In genomic region chr16:91767165-91767701, GRCm38 (mm10) we compare ENCODE assay signal across 9 mouse cellular contexts. TPM values are rescaled to one million over a fixed set of nuclear protein-coding genes. Genes with fewer than 3 reads are reported as not detected.
DNase-seq lines count a peak whose midpoint lies in the region; TF ChIP-seq lines count a peak whose summit lies in the region.
"Had no signal": no experiment of that assay in that cellular context is flagged by ENCODE, and none has a peak within 500 bp of the region (broad histone marks: within the 10 kb centered on the region; RNA-seq: fewer than 3 reads in every experiment).

No protein-coding gene starts in this region.

- H3K36me3 ChIP-seq in kidney, adult 2 months (ENCODE audit: control insufficient read depth, insufficient read depth, low read length): no peaks in the 10 kb centered on the region
- H3K36me3 ChIP-seq in C2C12 (ENCODE audit: control insufficient read depth, insufficient read depth): no peaks in the 10 kb centered on the region
- peaks cover 3% of the 10 kb centered on the region; the same call in 1 of the 2 replicates for H3K36me3 ChIP-seq in hindbrain, embryonic 10.5 days

- 58% methylated on average over 11 of the region's 11 CpGs for WGBS in kidney, adult 2 months
- WGBS in hindbrain, embryonic 10.5 days: 90% methylated on average over 11 of the region's 11 CpGs

- no peak for TF ChIP-seq POLR2A in kidney, adult 2 months (IDR thresholded peaks at IDR 0.05; ENCODE audit: low read depth, low read length)

- peaks cover 65% of the 10 kb centered on the region for H3K79me2 ChIP-seq in C2C12 (ENCODE audit: control insufficient read depth, insufficient read depth)

- no peak overlapping the region for H3ac ChIP-seq in C2C12 (ENCODE audit: control insufficient read depth, insufficient read length, low read depth)

- no peaks in the 10 kb centered on the region for H3K27me3 ChIP-seq in kidney, adult 2 months (replicated peaks; ENCODE audit: control insufficient read depth, insufficient read depth, low read length)
- no peaks in the 10 kb centered on the region for H3K27me3 ChIP-seq in C2C12 (ENCODE audit: control insufficient read depth, insufficient read depth, insufficient read length)
- no peaks in the 10 kb centered on the region for H3K27me3 ChIP-seq in hindbrain, embryonic 10.5 days (ENCODE audit: insufficient read depth, poor library complexity, severe bottlenecking)
- H3K27me3 ChIP-seq: limb, embryonic 12.5 days had no signal

- no peaks in the 10 kb centered on the region for H3K9me3 ChIP-seq in hindbrain, embryonic 10.5 days
- H3K9me3 ChIP-seq: limb, embryonic 12.5 days had no signal

- peak; percentile 77 for DNase-seq in kidney, adult 2 months
- no peak for DNase-seq in kidney, postnatal 4 days
- DNase-seq in cerebellum, adult 11 months: peak; percentile 76
- peak; percentile 68 for DNase-seq in heart, adult 8-10 months (ENCODE audit: low spot score)
- no peak for DNase-seq in ovary, postnatal 14 days (ENCODE audit: low spot score)
- no peak for DNase-seq in hindbrain, embryonic 10.5 days (ENCODE audit: low spot score)
- DNase-seq in urinary bladder, postnatal 25 days (ENCODE audit: low spot score): no peak

- H3K79me3 ChIP-seq in C2C12 (ENCODE audit: low read depth): peaks cover 14% of the 10 kb centered on the region

- no peaks in the 10 kb centered on the region; the same call in 1 of the 2 replicates for H3K4me1 ChIP-seq in kidney, adult 2 months (ENCODE audit: control insufficient read depth, insufficient read depth, low read length)
- H3K4me1 ChIP-seq in hindbrain, embryonic 10.5 days (replicated peaks): peaks cover 85% of the 10 kb centered on the region

- no peak overlapping the region for H3K4me3 ChIP-seq in kidney, adult 2 months (ENCODE audit: insufficient read depth, low read depth, low read length)
- no peak overlapping the region for H3K4me3 ChIP-seq in C2C12 (ENCODE audit: insufficient read depth, poor library complexity, severe bottlenecking)
- no peak overlapping the region for H3K4me3 ChIP-seq in hindbrain, embryonic 10.5 days
- H3K4me3 ChIP-seq: limb, embryonic 12.5 days had no signal

- TF ChIP-seq CTCF in kidney, adult 2 months (conservative IDR thresholded peaks at IDR 0.05; ENCODE audit: insufficient read depth, insufficient read length, low read depth, low read length): no peak
- TF ChIP-seq CTCF in C2C12 (IDR thresholded peaks at IDR 0.05; ENCODE audit: control insufficient read depth, insufficient read depth, insufficient read length): no peak

- no peak overlapping the region for H3K27ac ChIP-seq in kidney, adult 2 months (ENCODE audit: insufficient read depth, low read depth, low read length)
- H3K27ac ChIP-seq in hindbrain, embryonic 10.5 days: no peak overlapping the region
- H3K27ac ChIP-seq: limb, embryonic 12.5 days had no signal

TF ChIP-seq in C2C12, 6 proteins besides CTCF, POLR2A, EP300 and RAD21:
- TF ChIP-seq USF1 (IDR thresholded peaks at IDR 0.05; ENCODE audit: low read depth): no peak
- peak; percentile 78 for TF ChIP-seq CEBPB (IDR thresholded peaks at IDR 0.05; ENCODE audit: low read depth)
- peak; percentile 0 for TF ChIP-seq MYOD1 (IDR thresholded peaks at IDR 0.05; ENCODE audit: control insufficient read depth, insufficient read length, low read depth)

RNA-seq across cellular contexts. Expression of gene Itsn1, which starts 38.2 kb away (rescaled TPM):
- 20.5 and 22.9 TPM in 2 replicates for polyA plus RNA-seq in kidney, adult 2 months (2012; rRNA removed)
- 24.3 TPM for polyA plus RNA-seq in C2C12 (2012; fragmentation: generic; extraction: Trizol)
- 10 to 100 TPM; 50.2 to 64.1 (median 53.3) TPM for total RNA-seq in heart, adult 8-10 months (2022)
- polyA plus RNA-seq in hindbrain, embryonic 10.5 days (2016; fragmentation: Nextera tagmentation; extraction: Ambion mirVana): 50.7 and 55.5 TPM in 2 replicates

RNA-seq across cellular contexts. Expression of gene Cryzl1, which starts 38.5 kb away (rescaled TPM):
- 29.5 and 31.1 TPM in 2 replicates for polyA plus RNA-seq in kidney, adult 2 months (2012; rRNA removed)
- 16.7 TPM for polyA plus RNA-seq in C2C12 (2012; fragmentation: generic; extraction: Trizol)
- 10 to 100 TPM; 26.0 to 30.4 (median 27.1) TPM for total RNA-seq in heart, adult 8-10 months (2022)
- polyA plus RNA-seq in hindbrain, embryonic 10.5 days (2016; fragmentation: Nextera tagmentation; extraction: Ambion mirVana): 65.1 and 71.6 TPM in 2 replicates

Comparison
In these comparisons a context has a peak if more than half of its experiments do, and no peak if none do; other contexts are left out.
1. DNase-seq: peak in kidney, adult 2 months (single experiment), cerebellum, adult 11 months (single experiment) and heart, adult 8-10 months (single experiment); none in kidney, postnatal 4 days (0 of 2), ovary, postnatal 14 days (single experiment), hindbrain, embryonic 10.5 days (single experiment) and urinary bladder, postnatal 25 days (single experiment).